Mouse (Mus musculus): ENCODE results near the gene Havcr1.
"Not testable (repeated sequence)": the region's sequence is repeated elsewhere in the genome, so short reads cannot be mapped to it uniquely, and the experiment has no call there.

GRCm38 (mm10) chr11:46755714-46756113 is 20.8 kb downstream of the Havcr1 start:
- not testable (repeated sequence) for TF ChIP-seq POLR2A (IDR thresholded peaks at IDR 0.05; ENCODE audit: insufficient read depth, low read length); CTCF (IDR thresholded peaks at IDR 0.05; ENCODE audit: low read depth, low read length); EP300 (IDR thresholded peaks at IDR 0.05; ENCODE audit: insufficient read depth, low read depth, low read length)

All from ES-Bruce4 (cell line).